18 mouse cellular contexts compared by ENCODE assay signal in genomic region chr7:128128741-128129720, GRCm38 (mm10). TPM values are rescaled to one million over a fixed set of nuclear protein-coding genes. Genes with fewer than 3 reads are reported as not detected.
A peak's percentile ranks its signal among the peaks of the same experiment; 100 is the strongest.
DNase-seq lines count a peak whose midpoint lies in the region.
"Had no signal": no experiment of that assay in that cellular context is flagged by ENCODE, and none has a peak within 500 bp of the region (broad histone marks: within the 10 kb centered on the region; RNA-seq: fewer than 3 reads in every experiment).

Itgax (plus strand) TSS chr7:128129547.

- 0 out of 2 replicates have a peak within 1 kb of the TSS, but pooled peaks have one; percentile 1 for H3K27ac ChIP-seq in macrophage
- no peak within 1 kb of the TSS for H3K27ac ChIP-seq in hindbrain, embryonic 10.5 days
- H3K27ac ChIP-seq: embryonic facial prominence, embryonic 12.5 days; hindbrain, postnatal 0 days; lung, embryonic 15.5 days had no signal

- H3K4me3 ChIP-seq in macrophage (ENCODE audit: inconsistent target) = no peak within 1 kb of the TSS
- no peak within 1 kb of the TSS for H3K4me3 ChIP-seq in hindbrain, embryonic 10.5 days
- H3K4me3 ChIP-seq: embryonic facial prominence, embryonic 12.5 days; lung, embryonic 15.5 days had no signal

- 39% methylated on average over 8 of the region's 8 CpGs for WGBS in macrophage (ENCODE audit: missing documents)
- 84% methylated on average over 8 of the region's 8 CpGs for WGBS in hindbrain, embryonic 10.5 days

- H3K79me2 ChIP-seq in macrophage (ENCODE audit: inconsistent target) = no peaks in the 10 kb centered on the region

- peak; percentile 71 to 82 for DNase-seq in adrenal gland, adult (ENCODE audit: inconsistent age in 2 of 2, low spot score in 1 of 2)
- no peak for DNase-seq in adrenal gland, postnatal 4 days (ENCODE audit: low spot score in 2 of 2)
- DNase-seq in 3T3-L1 (ENCODE audit: low read depth, low spot score) = peak; percentile 9
- DNase-seq in c-Kit-positive CD71-negative TER-119-negative erythroid progenitor cells, embryonic 14.5 days (ENCODE audit: low read depth) = peak; percentile 36
- DNase-seq in hindbrain, embryonic 10.5 days (ENCODE audit: low spot score) = no peak
- DNase-seq in retina, embryonic 14.5 days (ENCODE audit: low spot score) = no peak
- DNase-seq in left cerebral cortex, adult 8-10 months (ENCODE audit: low spot score in 2 of 2) = no peak
- DNase-seq: cerebellum, postnatal 25 days; heart, postnatal 14 days; kidney, adult 18-20 months; kidney, postnatal 36 days; midbrain, embryonic 14.5 days; thymus, postnatal 36 days had no signal

- no peaks in the 10 kb centered on the region for H3K4me1 ChIP-seq in hindbrain, embryonic 10.5 days (replicated peaks)
- H3K4me1 ChIP-seq: embryonic facial prominence, embryonic 12.5 days; lung, embryonic 15.5 days had no signal

- H3K36me3 ChIP-seq in macrophage (ENCODE audit: inconsistent target) = no peaks in the 10 kb centered on the region
- H3K36me3 ChIP-seq in hindbrain, embryonic 10.5 days = no peaks in the 10 kb centered on the region
- H3K36me3 ChIP-seq: embryonic facial prominence, embryonic 12.5 days; lung, embryonic 15.5 days had no signal

- H3K9me3 ChIP-seq in hindbrain, embryonic 10.5 days = no peaks in the 10 kb centered on the region
- H3K9me3 ChIP-seq: embryonic facial prominence, embryonic 12.5 days; lung, embryonic 15.5 days had no signal

- no peaks in the 10 kb centered on the region for H3K27me3 ChIP-seq in hindbrain, embryonic 10.5 days (ENCODE audit: insufficient read depth, poor library complexity, severe bottlenecking)
- H3K27me3 ChIP-seq: embryonic facial prominence, embryonic 12.5 days; lung, embryonic 15.5 days had no signal

RNA-seq across cellular contexts. Expression of gene Itgax, which starts in this region (rescaled TPM):
- under 1 TPM; 0.45 to 0.59 TPM for total RNA-seq in adrenal gland, postnatal 4 days (2021)
- 10 to 100 TPM in 9 of 26 experiments, 1 to 10 TPM in 9, under 1 TPM in 7, not detected in 1; 0.23 to 33.9 (median 8.9) TPM for total RNA-seq in macrophage (2018; cell fraction: chromatin; rRNA removed)
- 1 to 10 TPM in 20 of 26 experiments, under 1 TPM in 6; 0.51 to 9.1 (median 2.7) TPM for total RNA-seq in macrophage (2018; cell fraction: cytosol; rRNA removed)
- 10 to 100 TPM in 12 of 26 experiments, 1 to 10 TPM in 13, under 1 TPM in 1; 0.87 to 24.2 (median 6.0) TPM for total RNA-seq in macrophage (2018; cell fraction: nucleus; rRNA removed)
- polyA plus RNA-seq in macrophage (2018) = 4.4 to 10.4 TPM (median 7.7 TPM) in 3 replicates
- polyA plus RNA-seq in hindbrain, embryonic 10.5 days (2016; fragmentation: Nextera tagmentation; extraction: Ambion mirVana) = not detected in 2 replicates
- 10 to 100 TPM in 2 of 4 experiments, under 1 TPM in 2; 0.26 to 22.1 (median 9.0) TPM for total RNA-seq in left cerebral cortex, adult 8-10 months (2022)
- polyA plus RNA-seq: embryonic facial prominence, embryonic 12.5 days; hindbrain, postnatal 0 days; neural tube, embryonic 11.5 days had no signal

Comparison
In these comparisons a context has a peak if more than half of its experiments do, and no peak if none do; other contexts are left out.
1. DNase-seq: peak in adrenal gland, adult (2 of 2), 3T3-L1 (single experiment) and c-Kit-positive CD71-negative TER-119-negative erythroid progenitor cells, embryonic 14.5 days (single experiment); none in adrenal gland, postnatal 4 days (0 of 2), hindbrain, embryonic 10.5 days (single experiment), retina, embryonic 14.5 days (single experiment) and left cerebral cortex, adult 8-10 months (0 of 2).